Mouse (Mus musculus) hindlimb bud, embryonic 11.5 days (tissue): Measurements from ENCODE around the gene Capn15.

Experiments
- DNase-seq: peaks from one replicate; pipeline ENCODE4 v3.0.0-alpha.2; 2012; ENCODE audit warnings: low read depth, low spot score; ENCODE audit errors: extremely low spot score

Capn15 gene

GRCm38 (mm10) chr17:25998425-25998824, 12.8 kb upstream of the Capn15 start:
- DNase-seq, result no peak

GRCm38 (mm10) chr17:25993489-25993888, 7.9 kb upstream of the Capn15 start:
- no peak for DNase-seq

GRCm38 (mm10) chr17:25992274-25992673, 6.7 kb upstream of the Capn15 start:
- DNase-seq, result no peak

GRCm38 (mm10) chr17:25990331-25990730, 4.7 kb upstream of the Capn15 start:
- no peak for DNase-seq

- no peak for DNase-seq
Observed at GRCm38 (mm10) chr17:25984556-25985305, 865 bp downstream of the Capn15 start.

- DNase-seq, result no peak
Observed at GRCm38 (mm10) chr17:25984066-25984465, 1.5 kb downstream of the Capn15 start.

GRCm38 (mm10) chr17:25982913-25983312, 2.7 kb downstream of the Capn15 start:
- no peak for DNase-seq

GRCm38 (mm10) chr17:25980854-25981253, 4.7 kb downstream of the Capn15 start:
- no peak for DNase-seq

- no peak for DNase-seq
Observed at GRCm38 (mm10) chr17:25979829-25980738, 5.5 kb downstream of the Capn15 start.

- no peak for DNase-seq
Observed at GRCm38 (mm10) chr17:25970954-25971707, 14.5 kb downstream of the Capn15 start.

- no peak for DNase-seq
Observed at GRCm38 (mm10) chr17:25970448-25970847, 15.1 kb downstream of the Capn15 start.

- no peak for DNase-seq
Observed at GRCm38 (mm10) chr17:25968176-25968575, 17.4 kb downstream of the Capn15 start.

- DNase-seq, result no peak
Observed at GRCm38 (mm10) chr17:25967652-25968051, 17.9 kb downstream of the Capn15 start.

- no peak for DNase-seq
Observed at GRCm38 (mm10) chr17:25964271-25964670, 21.3 kb downstream of the Capn15 start.

- DNase-seq, result no peak
Observed at GRCm38 (mm10) chr17:25962413-25962905, 23.1 kb downstream of the Capn15 start.

GRCm38 (mm10) chr17:25961566-25961965, 24.0 kb downstream of the Capn15 start:
- no peak for DNase-seq

GRCm38 (mm10) chr17:25959630-25960467, 25.7 kb downstream of the Capn15 start:
- no peak for DNase-seq

- no peak for DNase-seq
Observed at GRCm38 (mm10) chr17:25958771-25959494, 26.7 kb downstream of the Capn15 start.

GRCm38 (mm10) chr17:25957586-25958051, 28.0 kb downstream of the Capn15 start:
- no peak for DNase-seq
